Mouse (Mus musculus): ENCODE measurements around the gene Jsrp1. TPM values are rescaled to one million over a fixed set of nuclear protein-coding genes. Genes with fewer than 3 reads are reported as not detected.
"Not testable (repeated sequence)": the region's sequence is repeated elsewhere in the genome, so short reads cannot be mapped to it uniquely, and the experiment has no call there.

The Jsrp1 gene
- polyA plus RNA-seq, 1 experiment = not detected

DNA sequence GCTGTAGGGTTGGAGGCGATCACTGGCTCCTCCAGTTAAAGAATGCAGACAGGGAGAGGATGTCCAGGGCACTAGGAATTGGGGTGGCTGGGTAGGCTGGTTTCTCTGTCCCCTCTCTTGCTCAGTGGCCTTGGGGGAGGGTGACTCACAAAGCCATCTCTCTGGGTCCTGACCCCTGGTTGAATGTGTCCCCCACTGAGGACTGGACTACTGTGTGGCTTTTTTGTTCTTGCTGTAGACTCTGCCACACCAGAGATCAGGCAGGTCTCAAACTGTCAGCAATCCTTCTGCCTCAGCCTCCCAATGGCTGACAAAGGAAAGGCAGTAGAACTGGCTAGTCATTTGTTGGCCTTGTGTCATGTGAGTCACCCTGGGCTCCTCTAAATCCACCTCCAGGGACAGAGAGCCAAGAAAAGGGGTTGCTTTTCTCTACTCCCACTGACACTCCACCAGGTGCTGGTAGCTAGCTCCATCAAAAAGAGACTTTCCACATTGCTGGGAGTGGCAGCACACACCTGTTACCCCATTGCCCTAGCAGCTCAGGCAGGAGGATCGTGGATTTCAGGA, 25.1 kb upstream of the Jsrp1 start:
- 80% methylated on average over 2 of the region's 2 CpGs for WGBS
- peaks cover 16% of the 10 kb centered on the region for H3K4me1 ChIP-seq (ENCODE audit: control insufficient read depth, insufficient read depth, low read length)
- TF ChIP-seq POLR2A (IDR thresholded peaks at IDR 0.05; ENCODE audit: insufficient read depth, low read depth, low read length) = no peak
- TF ChIP-seq CTCF (IDR thresholded peaks at IDR 0.05; ENCODE audit: insufficient read depth, low read depth, low read length) = no peak
- no peak overlapping the region for H3K4me3 ChIP-seq (ENCODE audit: insufficient read depth, low read depth, low read length)
- H3K27ac ChIP-seq (ENCODE audit: insufficient read depth, low read depth, low read length) = no peak overlapping the region

DNA sequence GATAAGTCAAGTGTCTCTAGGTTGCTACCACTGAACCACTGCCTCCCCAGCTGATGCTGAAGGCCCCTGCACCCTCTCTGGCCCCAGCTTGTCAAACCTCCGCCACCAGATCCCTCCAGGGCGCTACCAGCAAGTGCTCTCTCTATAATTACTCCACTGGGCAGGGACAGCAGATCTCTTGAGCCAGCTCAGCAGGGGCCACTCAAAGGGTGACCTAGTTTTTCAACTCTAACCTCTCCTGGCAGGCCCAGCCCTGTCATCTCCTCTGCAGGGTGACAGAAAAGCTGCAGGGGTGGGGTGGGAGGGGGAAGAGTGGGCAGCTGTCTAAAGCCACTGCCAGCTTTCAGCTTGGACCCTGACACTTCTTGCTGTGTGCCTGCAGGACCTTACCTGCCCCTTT, 24.5 kb upstream of the Jsrp1 start:
- peaks cover 12% of the 10 kb centered on the region; the same call in 1 of the 2 replicates for H3K4me1 ChIP-seq (ENCODE audit: control insufficient read depth, insufficient read depth, low read length)
- no peak overlapping the region for H3K4me3 ChIP-seq (ENCODE audit: insufficient read depth, low read depth, low read length)
- H3K27ac ChIP-seq (ENCODE audit: insufficient read depth, low read depth, low read length) = no peak overlapping the region
- TF ChIP-seq CTCF (IDR thresholded peaks at IDR 0.05; ENCODE audit: insufficient read depth, low read depth, low read length) = no peak
- TF ChIP-seq POLR2A (IDR thresholded peaks at IDR 0.05; ENCODE audit: insufficient read depth, low read depth, low read length) = no peak
- 54% methylated on average over 2 of the region's 2 CpGs for WGBS

DNA sequence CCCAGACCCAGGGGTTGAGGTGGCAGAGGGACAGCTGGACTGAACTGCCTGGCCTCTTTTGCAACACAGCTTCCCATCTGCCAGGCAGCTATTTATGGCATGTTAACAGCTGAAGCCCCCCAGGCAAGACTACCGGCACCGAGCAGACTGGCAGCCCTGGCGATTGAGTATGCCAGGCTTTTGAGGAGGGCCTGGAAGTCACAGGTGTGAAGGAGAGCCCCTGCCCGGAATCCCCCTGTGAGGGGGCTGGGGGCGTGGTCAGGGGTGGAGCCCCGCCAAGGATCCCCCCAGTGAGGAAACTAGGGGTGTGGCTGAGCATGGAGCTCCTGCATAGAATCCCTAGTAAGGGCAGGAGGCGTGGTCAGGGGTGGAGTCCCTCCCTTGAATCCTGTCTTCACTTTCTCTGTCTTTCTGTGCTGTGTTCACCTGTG, 23.7 kb upstream of the Jsrp1 start:
- no peak overlapping the region for H3K4me3 ChIP-seq (ENCODE audit: insufficient read depth, low read depth, low read length)
- H3K4me1 ChIP-seq (ENCODE audit: control insufficient read depth, insufficient read depth, low read length) = peaks cover 12% of the 10 kb centered on the region; the same call in 1 of the 2 replicates
- H3K27ac ChIP-seq (ENCODE audit: insufficient read depth, low read depth, low read length) = 0 out of 2 replicates have a peak overlapping the region, but pooled peaks have one; percentile 20
- WGBS = 53% methylated on average over 7 of the region's 7 CpGs
- TF ChIP-seq CTCF (IDR thresholded peaks at IDR 0.05; ENCODE audit: insufficient read depth, low read depth, low read length) = no peak
- TF ChIP-seq POLR2A (IDR thresholded peaks at IDR 0.05; ENCODE audit: insufficient read depth, low read depth, low read length) = no peak

DNA sequence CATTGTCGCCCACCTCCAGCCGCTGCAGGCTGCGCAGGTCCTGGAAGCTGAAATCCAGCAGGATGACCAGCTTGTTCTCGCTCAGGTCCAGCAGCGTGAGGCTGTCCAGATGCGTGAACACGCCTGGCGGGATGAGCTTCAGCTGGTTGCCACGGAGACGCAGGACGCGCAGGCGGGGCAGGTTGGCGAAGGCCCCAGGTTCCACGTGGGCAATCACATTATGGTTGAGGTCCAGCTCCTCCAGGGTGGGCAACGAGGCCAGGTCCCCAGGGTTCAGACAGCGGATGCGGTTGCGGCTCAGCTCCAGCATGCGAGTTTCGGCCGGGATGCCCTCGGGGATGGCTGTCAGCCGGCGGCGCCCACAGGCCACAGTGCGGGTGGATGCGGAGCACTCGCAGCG, 22.3 kb upstream of the Jsrp1 start:
- peaks cover 12% of the 10 kb centered on the region; the same call in 1 of the 2 replicates for H3K4me1 ChIP-seq (ENCODE audit: control insufficient read depth, insufficient read depth, low read length)
- H3K4me3 ChIP-seq (ENCODE audit: insufficient read depth, low read depth, low read length) = no peak overlapping the region
- TF ChIP-seq POLR2A (IDR thresholded peaks at IDR 0.05; ENCODE audit: insufficient read depth, low read depth, low read length) (no peak), CTCF (IDR thresholded peaks at IDR 0.05; ENCODE audit: insufficient read depth, low read depth, low read length) (no peak)
- H3K27ac ChIP-seq (ENCODE audit: insufficient read depth, low read depth, low read length) = no peak overlapping the region
- 78% methylated on average over 30 of the region's 30 CpGs for whole genome bisulfite sequencing

DNA sequence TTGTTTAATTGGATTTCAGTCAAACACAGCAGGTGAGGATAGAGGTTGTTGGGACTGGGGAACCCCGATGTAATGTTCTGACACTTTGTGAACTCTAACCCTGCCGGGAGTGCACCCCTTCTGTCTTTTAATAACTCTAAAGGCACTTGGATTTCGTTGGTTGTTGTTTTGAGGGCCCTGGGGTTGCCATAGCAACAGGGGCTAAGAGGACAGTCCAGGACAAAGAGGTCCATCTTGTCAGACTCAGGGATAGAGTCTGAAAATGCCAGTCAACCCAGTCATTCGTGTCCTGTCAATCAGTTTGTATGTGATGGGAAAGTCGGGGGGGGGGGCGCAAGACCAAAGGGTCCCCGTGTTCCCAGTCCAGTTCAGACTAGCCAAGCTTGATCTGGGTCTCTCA, 19.5 kb upstream of the Jsrp1 start:
- TF ChIP-seq POLR2A (IDR thresholded peaks at IDR 0.05; ENCODE audit: insufficient read depth, low read depth, low read length) (no peak), CTCF (IDR thresholded peaks at IDR 0.05; ENCODE audit: insufficient read depth, low read depth, low read length) (no peak)
- no peak overlapping the region for H3K27ac ChIP-seq (ENCODE audit: insufficient read depth, low read depth, low read length)
- WGBS = 68% methylated on average over 7 of the region's 7 CpGs
- peaks cover 16% of the 10 kb centered on the region for H3K4me1 ChIP-seq (ENCODE audit: control insufficient read depth, insufficient read depth, low read length)
- H3K4me3 ChIP-seq (ENCODE audit: insufficient read depth, low read depth, low read length) = no peak overlapping the region

DNA sequence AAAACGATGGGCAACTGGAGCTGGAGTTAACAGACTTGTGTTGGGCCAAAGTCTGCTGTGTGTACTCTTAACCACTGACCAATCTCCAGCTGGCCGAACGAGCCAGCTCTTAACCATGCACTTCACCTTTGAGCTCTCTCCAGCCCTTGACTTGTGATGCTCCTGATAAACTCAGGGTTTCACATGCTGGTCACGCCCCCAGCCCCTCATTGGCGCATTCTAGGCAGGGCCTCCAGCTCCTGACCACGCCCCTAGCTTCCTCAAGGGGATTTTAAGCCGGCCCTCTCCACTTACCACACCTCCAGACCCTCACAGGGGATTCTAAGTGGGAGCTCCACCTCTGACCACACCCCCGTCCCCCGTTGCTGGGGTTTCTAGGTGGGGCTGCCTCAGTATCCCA, 17.8 kb upstream of the Jsrp1 start:
- peaks cover 10% of the 10 kb centered on the region for H3K4me1 ChIP-seq (ENCODE audit: control insufficient read depth, insufficient read depth, low read length)
- WGBS = 31% methylated on average over 9 of the region's 9 CpGs

DNA sequence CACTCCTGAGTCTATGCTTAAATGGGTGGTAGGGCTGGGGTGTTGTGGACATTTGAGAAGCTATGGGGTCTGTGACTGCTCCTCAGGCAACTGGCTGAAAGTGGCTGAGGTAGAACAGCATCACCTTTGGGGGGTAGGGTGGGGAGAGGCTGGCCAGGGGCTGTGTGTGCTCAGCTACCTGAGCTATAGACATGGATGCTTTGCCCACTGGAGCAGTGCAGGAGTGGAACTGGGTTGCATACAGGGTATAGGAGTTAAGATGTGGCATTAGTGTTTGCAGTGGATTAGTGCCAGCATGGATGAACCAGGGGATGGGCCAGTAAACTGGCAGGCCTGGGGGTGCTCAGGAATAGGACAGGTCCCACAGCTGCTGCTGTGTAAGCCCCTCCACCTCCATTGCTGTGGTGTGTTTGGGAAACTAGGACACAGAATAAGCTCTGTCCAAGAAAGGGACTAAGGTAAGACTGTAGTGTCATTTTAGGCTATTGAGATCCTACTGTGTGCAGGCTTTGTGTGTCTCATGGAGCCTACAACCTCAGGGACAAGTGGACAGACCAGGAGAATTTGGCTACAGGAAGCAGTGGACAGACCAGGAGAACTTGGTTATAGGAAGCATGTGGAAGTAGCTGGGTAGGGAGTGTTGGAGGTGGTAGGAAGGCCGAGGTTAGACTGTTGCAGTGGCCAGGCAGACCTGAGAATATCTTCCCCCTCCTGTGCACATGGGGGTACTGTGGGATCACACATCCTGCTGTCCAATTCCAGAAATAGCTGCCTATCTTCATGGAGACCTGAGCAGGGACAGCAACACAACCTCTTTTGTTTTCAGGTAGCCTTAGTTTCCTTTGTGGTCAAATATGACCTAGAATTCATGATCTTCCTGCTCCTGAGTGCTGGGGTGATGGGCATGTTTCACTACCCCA, 16.3 kb upstream of the Jsrp1 start:
- Histone ChIP-seq H3K4me3 (ENCODE audit: insufficient read depth, low read depth, low read length) (no peak overlapping the region), H3K4me1 (ENCODE audit: control insufficient read depth, insufficient read depth, low read length) (peaks cover 10% of the 10 kb centered on the region), H3K27ac (ENCODE audit: insufficient read depth, low read depth, low read length) (no peak overlapping the region)
- whole genome bisulfite sequencing = 52% methylated on average over 1 of the region's 1 CpGs
- TF ChIP-seq CTCF (IDR thresholded peaks at IDR 0.05; ENCODE audit: insufficient read depth, low read depth, low read length) (no peak), POLR2A (IDR thresholded peaks at IDR 0.05; ENCODE audit: insufficient read depth, low read depth, low read length) (no peak)

More for the DNA sequence above, 17.8 kb upstream of the Jsrp1 start:
- no peak for TF ChIP-seq POLR2A (IDR thresholded peaks at IDR 0.05; ENCODE audit: insufficient read depth, low read depth, low read length)
- no peak for TF ChIP-seq CTCF (IDR thresholded peaks at IDR 0.05; ENCODE audit: insufficient read depth, low read depth, low read length)
- Histone ChIP-seq H3K4me3 (ENCODE audit: insufficient read depth, low read depth, low read length) (no peak overlapping the region), H3K27ac (ENCODE audit: insufficient read depth, low read depth, low read length) (no peak overlapping the region)

DNA sequence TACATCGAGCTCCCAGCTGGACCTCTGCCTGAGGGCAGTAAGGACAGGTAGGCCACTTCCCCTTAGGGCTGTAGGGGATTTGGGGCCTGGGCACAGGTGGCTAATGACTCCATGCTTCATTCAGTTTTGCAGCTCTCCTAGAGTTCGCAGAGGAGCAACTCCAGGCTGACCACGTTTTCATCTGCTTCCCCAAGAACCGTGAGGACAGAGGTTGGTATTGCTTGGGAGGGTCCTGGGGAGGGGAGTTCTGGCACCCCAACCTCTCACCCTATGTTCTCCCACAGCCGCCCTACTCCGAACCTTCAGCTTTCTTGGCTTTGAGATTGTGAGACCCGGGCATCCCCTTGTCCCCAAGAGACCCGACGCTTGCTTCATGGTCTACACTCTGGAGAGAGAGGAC, 15.3 kb upstream of the Jsrp1 start:
- not testable (repeated sequence) for H3K27ac ChIP-seq (ENCODE audit: insufficient read depth, low read depth, low read length); H3K4me1 ChIP-seq (ENCODE audit: control insufficient read depth, insufficient read depth, low read length)
- 64% methylated on average over 9 of the region's 9 CpGs for WGBS
- H3K4me3 ChIP-seq (ENCODE audit: insufficient read depth, low read depth, low read length) = peak overlapping the region; percentile 77

DNA sequence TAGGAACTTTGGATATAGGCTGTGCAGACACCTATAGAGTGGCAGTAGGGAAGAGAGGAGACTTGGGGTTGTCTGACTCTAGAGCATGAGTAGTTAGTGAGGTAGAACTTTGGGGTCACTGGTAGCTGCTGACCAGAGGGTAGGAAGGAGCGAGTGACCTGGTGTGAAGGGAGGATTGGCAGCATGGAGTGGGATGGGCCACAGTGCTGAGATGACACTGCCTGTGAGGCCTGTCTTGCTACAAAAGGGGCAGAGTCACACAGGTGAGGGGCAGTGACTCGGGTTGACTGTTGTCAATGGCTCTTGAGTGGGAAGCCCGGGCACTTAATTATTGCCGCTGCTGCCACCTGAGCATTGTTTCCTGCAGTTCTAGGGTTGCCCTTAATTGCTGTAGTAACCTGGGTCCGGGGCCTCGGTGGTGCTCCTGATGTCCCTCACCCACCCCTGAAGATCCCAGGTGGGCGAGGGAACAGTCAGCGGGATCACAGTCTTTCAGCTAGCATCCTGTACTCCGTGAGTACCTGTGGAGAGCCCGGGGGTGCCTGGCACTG, 14.6 kb upstream of the Jsrp1 start:
- TF ChIP-seq POLR2A (IDR thresholded peaks at IDR 0.05; ENCODE audit: insufficient read depth, low read depth, low read length) = no peak
- no peak for TF ChIP-seq CTCF (IDR thresholded peaks at IDR 0.05; ENCODE audit: insufficient read depth, low read depth, low read length)
- no peak overlapping the region for H3K27ac ChIP-seq (ENCODE audit: insufficient read depth, low read depth, low read length)
- peak overlapping the region; percentile 77 for H3K4me3 ChIP-seq (ENCODE audit: insufficient read depth, low read depth, low read length)
- H3K4me1 ChIP-seq (ENCODE audit: control insufficient read depth, insufficient read depth, low read length) = peaks cover 10% of the 10 kb centered on the region
- WGBS = 48% methylated on average over 10 of the region's 10 CpGs
